Mouse (Mus musculus) c-Kit-positive CD71-negative TER-119-negative erythroid progenitor cells, embryonic 14.5 days (primary cell): ENCODE results near the gene Cdc42ep2.

Experiments
- DNase-seq: peaks from one replicate; pipeline ENCODE4 v3.0.0-alpha.2; 2013; ENCODE audit warnings: low read depth

Cdc42ep2 gene

DNA sequence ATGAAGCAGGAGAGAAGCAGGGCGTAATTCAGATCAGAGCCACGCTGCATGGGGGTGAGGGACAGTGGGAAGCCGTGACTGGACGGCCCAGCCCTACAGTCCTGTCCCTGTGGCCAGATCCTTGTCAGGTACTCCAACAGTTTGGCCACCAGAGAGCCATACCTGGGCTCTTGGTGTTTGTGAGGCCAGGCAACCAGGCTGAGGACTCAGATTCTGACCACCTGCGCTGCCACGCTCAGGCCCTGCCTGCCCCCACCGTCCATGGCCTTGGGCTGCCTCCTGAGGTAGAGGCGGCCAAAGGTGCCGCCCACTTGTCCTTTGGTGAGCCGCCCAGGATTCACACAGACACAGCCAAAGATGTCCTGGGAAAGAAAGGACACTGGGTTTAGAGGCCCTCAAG lies 16.0 kb upstream of the Cdc42ep2 start:
- DNase-seq = no peak

DNA sequence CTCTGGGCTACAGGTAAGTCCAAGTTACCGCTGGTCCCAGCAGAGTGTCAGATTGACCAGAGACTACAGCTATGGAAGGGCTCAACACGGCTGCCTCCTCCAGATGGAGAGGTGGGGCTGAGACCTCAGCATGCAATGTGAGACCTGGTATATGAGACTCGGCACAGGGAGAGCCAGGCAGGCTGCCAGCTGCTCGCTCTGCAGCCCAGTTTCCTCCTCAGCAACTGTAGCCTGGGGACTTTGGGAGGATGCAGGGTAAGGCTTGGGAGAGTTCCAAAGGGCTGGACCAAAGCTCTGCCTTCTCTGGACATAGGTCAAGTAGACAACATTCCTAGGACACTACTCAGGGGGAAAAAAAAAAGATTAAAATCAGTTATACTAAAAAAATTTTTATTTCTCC lies 15.6 kb upstream of the Cdc42ep2 start:
- DNase-seq = no peak

DNA sequence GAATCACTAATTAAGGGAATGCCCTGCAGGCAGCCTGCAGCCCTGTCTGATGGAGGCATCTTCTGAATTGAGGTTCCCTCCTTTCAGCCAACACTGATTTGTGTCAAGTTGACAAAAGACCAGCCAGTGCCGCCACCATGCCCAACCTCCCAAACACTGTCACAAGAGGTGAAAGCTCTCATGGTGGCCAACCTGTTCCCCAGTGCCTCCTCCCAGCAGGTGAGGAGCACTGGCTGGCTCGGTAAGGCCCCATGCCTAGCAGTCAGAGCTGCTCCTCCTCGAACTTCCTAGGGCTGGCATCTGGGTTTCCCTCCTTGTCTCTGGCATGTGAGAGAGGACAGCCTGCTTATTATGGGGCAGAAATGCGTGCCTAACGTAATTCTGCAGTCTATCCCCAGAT lies 15.1 kb upstream of the Cdc42ep2 start:
- DNase-seq = no peak

DNA sequence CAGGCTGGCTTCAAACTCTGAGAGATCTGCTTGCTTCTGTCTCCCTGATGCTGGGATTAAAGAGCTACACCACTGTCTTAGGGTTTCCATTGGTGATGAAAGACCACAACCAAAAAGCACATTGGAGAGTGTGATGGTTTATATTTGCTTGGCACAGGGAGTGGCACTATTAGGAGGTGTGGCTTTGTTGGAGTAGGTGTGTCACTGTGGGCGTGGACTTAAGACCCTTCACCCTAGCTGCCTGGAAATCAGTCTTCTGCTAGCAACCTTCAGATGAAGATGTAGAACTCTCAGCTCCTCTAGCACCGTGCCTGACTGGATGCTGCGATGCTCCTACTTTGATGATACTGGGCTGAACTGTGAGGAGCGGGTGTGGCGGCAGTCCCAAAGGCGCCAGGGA lies 13.9 kb upstream of the Cdc42ep2 start:
- DNase-seq = no peak

DNA sequence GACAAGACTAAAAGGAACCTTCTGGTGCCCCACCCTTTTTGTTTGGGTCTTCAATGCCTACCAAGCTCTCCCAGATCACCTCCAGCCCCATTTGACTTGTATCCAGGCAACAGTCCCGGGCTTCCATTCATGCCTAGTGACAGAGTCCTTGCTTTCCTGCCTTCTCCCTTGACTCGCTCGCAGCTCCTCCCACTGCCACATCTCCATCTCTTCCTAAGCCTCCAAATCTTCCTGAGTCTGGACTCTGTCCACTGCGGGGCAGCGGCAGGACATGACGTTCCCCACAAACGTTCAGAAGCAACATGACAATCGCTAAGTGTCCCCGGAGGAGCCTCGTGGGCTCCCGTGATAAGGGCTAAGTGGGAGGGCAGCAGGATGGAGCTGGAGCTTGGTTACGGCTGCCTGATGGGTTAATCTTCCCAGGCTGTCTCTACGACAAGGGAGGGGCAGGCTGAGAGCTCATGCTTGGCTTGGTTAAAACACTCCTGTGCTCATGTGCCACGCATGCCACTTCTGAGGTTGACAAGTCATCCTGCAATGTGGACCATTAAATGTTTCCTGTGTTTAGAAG lies 13.3 kb upstream of the Cdc42ep2 start:
- DNase-seq = no peak

DNA sequence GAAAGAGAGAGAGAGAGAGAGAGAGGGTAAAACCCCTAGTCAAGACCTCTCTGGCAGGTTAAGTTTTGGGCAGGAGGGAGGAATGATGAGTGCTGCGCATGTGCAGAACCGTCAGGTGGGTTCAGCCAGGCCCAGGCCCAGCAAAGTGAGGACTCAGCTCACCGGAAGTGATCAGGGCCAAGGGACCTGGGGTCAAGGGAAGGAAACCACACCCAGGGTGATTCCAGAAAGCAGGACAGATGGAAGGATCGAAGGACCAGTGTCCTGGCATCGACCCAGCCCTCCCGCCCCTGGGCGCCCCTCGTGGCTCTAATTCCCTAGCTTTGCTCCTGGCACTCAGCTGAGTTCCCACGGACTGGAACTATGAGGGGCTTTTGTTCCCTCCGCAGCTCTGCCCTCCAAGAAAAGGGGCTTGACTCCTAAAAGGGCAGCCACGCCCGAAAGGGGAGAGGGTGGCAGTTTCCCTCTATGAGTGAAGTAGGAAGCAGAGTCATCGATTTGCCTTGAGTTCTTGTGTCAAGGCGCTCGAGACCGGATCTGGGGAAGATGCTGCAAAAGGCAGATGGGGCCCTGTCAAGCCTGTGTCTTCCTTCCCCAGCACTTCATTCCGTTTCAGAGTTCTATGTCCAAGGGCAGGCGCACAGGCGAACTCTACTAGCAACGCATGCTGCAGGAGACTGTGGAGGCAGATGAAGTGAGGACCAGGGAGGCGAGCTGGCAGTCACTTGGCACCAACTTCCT lies 12.6 kb upstream of the Cdc42ep2 start:
- no peak for DNase-seq

DNA sequence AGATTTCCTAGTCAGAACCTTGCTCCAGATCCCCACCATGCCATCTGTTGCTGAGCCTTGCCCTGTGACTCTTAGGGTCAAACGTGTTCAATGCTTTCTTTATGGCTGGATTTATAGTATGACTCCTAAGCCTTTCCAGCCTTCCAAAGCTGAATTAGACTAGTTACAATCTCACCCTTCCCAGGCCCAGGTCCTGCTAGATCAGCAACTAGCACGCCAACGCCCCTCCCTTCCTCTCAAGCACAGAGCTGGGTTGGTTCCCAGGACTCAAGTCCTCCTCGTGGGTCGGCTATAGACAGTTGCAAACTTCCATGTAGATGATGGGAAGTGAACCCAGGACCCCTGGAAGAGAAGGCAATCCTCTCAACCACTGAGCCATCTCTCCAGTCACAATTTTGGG lies 11.1 kb upstream of the Cdc42ep2 start:
- no peak for DNase-seq

DNA sequence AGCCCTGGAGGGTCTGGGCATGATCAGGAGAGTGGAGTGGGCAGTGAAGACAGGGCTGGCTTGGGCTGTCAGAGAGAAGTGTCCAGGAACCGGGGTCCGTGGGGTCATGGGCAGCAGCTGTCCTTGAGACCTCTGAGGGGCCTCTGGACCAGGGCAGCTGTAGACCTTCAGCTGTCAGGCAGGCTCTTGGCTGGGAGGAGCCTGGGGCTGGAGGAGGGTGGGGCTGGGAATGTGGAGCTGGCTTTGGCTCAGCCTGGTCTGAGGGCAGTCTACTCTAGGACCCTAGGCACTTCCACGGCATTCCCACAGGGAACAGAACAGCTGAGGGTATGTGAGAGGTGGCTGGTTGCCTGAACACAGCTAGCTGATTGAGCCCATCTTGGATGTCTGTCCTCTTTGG lies 10.7 kb upstream of the Cdc42ep2 start:
- no peak for DNase-seq

DNA sequence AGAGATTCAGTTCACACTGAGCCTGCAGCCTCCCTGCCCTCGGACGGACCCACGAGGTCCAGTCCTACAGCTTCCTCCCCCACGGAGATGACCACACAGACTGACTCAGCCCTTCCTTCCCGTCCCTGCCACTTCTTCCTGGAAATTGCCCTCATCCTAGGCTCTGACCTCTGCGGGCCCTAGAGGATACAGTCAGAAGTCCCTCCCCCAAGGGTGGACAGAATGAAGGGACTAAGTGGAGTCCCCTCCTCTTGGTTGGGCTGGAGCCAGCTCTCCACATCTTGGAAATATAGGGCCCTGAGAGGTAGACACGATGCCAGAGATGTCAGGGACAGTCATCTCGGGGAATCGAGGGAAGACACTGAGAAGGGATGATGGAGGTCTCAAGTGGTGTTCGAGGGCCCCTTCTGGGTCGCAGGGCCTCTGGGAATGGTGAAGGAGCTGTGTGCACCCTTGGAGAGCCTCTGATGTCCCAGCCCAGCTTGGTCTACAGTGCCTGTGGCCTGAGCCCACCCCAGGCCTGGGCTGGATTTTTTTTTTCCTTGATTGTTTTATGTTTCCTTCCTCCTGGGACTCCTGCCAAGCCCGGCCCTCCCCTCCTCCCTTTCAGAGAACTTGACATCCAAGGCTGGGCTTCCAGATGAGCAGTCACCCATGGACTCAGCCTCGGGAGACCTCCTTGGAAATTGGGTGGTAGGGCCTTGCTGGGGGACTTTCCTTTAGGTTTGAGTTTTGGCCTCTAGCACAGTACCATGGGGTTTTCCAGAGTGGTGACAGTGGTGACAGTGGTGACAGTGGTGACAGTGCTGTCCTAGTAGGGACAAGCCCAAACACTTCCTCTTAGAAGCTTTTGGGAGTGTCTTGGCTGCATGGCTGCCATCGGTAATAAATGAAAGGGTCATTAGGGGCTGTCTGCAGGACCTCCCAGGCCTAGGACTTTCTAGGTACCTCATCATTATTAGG lies 5.3 kb upstream of the Cdc42ep2 start:
- no peak for DNase-seq

DNA sequence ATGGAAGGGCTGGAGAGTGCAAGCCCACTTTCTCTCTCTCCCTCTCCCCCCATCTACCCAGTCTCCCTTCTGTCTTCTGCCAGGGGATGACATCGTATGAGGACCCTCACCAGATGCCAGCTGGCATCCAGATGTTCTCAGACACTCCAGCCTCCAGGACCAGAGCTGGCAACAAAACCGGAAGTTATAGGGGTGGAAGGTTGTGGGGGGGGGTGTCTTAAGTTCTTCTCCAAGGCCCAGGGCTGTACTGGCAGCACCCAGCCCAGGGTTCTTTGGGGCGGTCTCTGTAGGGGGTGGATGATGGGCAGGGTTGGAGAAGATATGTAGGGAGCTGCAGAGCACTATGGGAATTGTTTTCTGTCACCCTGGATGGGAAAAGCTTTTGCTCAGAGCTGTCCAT lies 3.9 kb upstream of the Cdc42ep2 start:
- no peak for DNase-seq

DNA sequence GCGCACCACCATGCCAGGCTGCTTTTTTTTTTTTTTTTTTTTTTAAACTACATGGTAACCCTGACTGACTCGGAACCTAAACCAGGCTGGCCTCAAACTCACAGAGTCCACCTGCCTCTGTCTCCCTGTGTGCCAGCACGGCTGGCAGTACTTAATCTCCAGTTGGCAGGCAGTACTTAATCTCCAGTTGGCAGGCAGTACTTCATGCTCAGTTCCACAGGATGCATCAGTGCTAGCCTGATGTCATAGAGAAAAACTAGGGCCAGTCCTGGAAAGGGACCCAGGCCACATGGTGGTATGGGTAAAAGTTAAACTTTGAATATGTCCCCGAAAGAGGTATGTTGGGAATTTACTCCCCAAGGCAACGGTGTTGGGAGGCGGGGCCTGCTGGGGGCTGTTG lies 3.5 kb upstream of the Cdc42ep2 start:
- no peak for DNase-seq

DNA sequence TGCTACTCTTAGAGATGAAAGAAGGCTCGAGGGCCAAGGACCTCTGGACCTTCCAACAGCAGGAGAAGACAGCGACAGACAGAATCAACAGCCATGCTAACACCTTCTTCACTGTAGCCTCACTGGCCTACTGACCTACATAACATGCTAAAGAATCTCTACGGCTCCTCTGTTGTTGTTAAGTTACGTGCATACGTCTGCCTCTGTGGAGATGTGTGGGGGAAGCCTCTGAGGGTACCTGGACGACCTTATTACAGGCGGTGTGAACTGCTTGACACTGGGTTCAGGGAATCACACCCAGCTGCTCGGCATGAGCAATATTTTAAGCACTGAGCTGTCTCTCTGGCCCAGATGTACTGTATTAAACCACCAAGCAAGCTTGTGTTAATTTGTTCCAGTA lies 2.9 kb upstream of the Cdc42ep2 start:
- DNase-seq = no peak

DNA sequence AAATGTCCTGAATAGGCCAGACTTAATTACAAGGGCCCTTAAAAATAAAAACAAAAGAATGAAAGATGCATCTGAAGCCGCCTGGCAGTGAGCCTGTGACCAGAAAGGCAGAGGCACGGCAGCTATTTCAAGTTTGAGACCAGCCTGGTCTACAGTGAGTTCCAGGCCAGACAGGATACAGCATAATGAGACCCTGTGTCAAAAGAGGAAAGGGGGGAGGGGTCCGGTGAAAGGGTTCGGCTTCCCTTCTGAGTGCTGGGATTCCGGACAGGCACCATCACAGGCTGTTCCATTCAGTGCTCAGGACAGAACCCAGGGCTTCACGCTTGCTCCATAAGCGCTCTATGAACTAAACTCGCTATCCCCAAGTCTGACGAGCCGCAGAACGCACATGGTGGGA lies 2.4 kb upstream of the Cdc42ep2 start:
- DNase-seq = no peak

DNA sequence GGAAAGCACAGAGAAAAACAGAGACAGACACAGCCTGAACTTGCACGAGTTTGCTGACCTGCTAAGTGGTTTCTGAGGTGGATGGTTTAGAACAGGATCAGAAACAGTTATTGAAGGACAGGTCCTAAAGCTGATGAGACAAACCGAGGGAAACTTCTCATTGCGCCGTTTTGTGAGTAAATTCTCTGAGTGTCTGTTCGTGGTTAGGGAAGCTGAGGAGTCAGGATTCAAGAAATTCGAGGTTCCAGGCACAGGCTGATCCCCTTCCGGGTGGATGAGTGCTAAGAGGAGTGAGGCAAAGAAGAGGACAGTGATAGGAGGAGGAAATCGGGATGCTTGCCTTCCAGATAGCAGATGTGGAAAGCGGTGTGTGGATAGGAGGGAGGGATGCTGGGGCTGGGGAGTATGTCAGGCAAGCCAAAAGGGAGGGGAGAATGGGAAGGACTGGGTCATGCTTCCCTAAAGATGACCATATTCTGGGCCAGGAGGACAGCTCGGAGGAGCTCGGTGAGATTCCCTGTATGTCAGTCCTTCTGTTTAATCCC lies 767 bp upstream of the Cdc42ep2 start:
- DNase-seq = no peak

DNA sequence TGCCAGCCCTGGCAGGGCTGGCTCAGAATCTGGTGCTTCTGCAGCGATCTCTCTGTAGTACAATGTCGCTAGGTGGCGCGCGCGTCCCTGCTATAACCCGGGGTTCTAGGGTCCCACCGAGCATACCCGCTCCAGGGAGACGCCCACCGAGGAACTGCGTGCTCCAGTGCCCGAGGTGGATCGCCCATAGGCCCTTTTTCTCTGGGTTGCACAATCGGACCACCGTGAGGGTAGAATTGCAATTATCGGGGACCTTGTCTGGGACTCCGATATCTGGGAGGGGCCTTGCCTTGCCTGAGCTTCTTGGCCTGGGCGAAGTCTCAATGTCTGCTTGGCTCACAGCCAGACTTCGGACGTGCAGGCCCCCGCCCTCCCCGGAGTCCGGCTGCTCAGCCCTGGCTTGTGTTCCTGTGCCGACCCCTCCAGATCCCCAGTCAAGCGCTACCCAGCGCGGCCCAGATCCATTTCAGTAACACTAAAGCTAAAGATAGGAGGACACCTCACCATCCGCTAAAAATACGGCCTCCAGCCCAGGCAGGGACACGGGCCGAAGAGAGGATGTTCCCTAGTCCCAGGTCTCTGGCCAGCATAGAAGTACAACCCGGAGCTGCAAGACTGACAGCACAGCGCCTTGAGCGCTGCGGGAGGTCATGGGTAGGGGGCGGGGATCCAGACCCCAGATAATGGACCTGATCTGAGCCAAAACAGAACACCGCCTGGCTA lies 465 bp downstream of the Cdc42ep2 start:
- peak; percentile 86 for DNase-seq

DNA sequence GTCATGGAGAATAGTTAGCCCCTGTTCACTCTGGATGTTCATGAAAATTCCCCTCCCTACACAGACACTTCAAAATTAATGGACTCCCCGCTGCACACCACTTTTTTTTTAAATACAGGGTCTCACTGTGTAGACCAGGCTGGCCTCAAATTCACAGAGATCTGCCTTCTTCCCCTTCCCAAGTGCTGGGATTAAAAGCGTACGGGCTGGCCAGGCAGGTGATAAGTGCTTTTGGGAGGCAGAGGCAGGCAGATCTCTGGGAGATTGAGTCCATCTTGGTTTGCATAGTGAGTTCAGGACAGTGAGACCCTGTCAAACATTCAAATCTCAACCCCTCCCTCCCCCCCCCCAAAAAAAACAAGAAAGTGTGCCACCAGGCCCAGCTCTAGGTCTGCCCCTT lies 1.7 kb downstream of the Cdc42ep2 start:
- no peak for DNase-seq

DNA sequence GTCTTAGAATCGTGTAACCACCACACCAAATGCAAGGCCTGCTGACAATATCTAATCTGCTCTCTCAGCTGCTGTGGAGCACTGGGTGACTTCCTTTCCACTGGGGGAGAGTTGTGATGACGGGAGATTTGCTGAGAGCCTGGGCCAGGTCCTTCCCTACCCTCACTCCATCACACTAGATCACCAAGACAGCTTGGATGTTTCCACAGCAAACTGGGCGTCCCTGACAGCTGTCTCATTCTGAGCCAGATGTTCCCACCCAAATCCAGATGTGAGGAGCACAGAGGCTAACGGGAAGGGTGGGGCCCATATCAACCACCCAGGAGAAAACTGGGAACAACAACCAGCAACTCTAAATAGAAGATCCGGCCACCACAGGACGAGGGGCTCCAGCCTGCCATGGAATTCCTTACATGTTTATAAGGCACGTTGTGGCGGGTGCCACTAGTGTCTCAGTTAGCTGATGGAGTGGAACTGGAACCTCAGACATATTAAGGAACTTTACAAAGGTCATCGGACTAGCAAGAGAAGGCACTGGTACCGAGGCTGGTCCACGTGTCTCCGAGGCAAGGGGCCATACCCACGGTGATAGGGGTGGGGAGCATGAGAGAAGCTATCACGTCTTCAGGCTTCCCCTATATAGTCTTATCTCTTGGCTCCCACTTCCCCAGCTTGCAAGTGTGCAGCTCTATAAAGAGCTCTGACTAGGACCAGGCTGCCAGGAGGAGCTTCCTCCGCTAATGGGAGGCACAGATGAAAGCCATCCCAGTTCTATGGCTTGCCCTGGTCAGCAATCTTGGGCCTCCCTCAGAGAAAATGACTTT lies 2.3 kb downstream of the Cdc42ep2 start:
- DNase-seq = no peak

DNA sequence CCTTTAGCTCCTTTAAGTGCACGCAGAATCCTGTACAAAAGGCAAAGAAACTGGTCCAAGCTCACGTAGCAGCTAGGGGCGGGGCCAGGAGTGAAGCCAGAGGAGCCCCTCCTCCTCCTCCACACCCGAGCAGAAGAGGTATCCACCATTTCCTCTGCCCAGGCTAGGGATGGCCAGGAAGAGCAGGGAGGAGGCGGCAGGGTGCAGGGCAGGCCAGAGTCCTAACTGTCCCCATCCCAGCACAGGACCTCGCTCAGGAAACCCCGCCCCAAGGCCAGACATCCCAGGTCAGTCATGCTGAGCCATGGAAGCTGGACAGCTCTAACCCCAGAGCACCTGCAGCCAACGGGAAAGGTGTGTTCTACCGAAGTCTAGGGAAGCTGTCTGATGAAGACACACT lies 2.9 kb downstream of the Cdc42ep2 start:
- no peak for DNase-seq

DNA sequence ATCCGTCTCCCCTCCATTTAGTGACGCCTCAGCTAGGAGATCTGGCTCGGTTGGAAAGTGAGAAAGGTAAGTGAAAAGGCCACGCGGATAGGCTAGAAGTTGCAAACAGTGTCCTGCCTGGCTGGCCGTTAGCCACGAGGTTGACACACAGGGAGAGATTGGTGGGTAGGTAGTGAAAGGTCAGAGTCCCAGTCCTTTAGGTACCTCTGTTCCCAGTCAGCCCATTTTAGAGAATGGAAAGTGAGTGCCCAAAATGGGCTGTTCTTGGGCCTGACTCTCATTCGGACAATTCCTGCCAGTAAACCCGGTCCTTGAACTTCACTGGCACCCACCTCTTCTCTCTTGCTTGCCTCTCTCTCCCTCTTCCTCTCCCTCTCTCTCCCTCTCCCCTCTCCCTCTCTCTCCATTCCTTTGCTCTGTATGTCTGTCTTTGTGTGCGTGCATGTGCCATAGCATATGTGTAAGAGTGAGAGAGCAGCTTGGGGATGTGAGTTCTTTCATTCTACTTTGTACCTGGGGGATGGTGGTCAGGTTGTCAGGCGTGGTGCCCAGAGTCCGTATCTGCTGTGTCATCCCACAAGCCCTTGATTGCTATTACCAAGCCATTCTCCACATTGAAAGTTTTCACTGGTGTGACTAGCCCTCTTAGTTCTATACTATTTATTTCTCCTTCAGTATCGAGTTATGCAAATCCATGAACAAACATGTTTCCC lies 11.5 kb downstream of the Cdc42ep2 start, which contains the start of gene Dpf2:
TSS of gene Dpf2 (minus strand) at position 4 of the 713 bp plus-strand sequence.
- no peak for DNase-seq
